Mouse (Mus musculus) limb, embryonic 11.5 days (tissue): ENCODE results near the gene Acbd3. TPM values are rescaled to one million over a fixed set of nuclear protein-coding genes. Genes with fewer than 3 reads are reported as not detected.

Experiments
- ATAC-seq: fragments of 200-750 bp; cut with Nextera tagmentation; 2 replicates; pipeline ENCODE4 v1.8.0; 2017; ENCODE audit warnings: low read depth; ENCODE audit not compliant: insufficient number of reproducible peaks, low FRiP score, low TSS enrichment
- DNase-seq: peaks from one replicate; pipeline ENCODE4 v3.0.0-alpha.2; 2015; ENCODE audit warnings: low spot score
- H3K27ac ChIP-seq: fragments of 300-500 bp; sonication (generic); replicated peaks from 2 replicates; pipeline ENCODE4 v1.5.1; 2014; ENCODE audit warnings: low read depth, mild to moderate bottlenecking, low read length
- H3K27me3 ChIP-seq: fragments of 300-500 bp; sonication (generic); 2 replicates; pipeline ENCODE4 v1.6.1; 2014; ENCODE audit warnings: mild to moderate bottlenecking, low read length, mixed read lengths; ENCODE audit not compliant: control insufficient read depth, insufficient read depth
- H3K36me3 ChIP-seq: fragments of 300-500 bp; sonication (generic); 2 replicates; pipeline ENCODE4 v1.6.1; 2014; ENCODE audit warnings: mild to moderate bottlenecking, low read length, moderate library complexity, mixed read lengths; ENCODE audit not compliant: control insufficient read depth, insufficient read depth
- H3K4me1 ChIP-seq: fragments of 300-500 bp; sonication (generic); 2 replicates; pipeline ENCODE4 v1.6.1; 2014; ENCODE audit warnings: low read length, mixed read lengths; ENCODE audit not compliant: control insufficient read depth, insufficient read depth
- H3K4me2 ChIP-seq: fragments of 300-500 bp; sonication (generic); 2 replicates; pipeline ENCODE4 v1.6.1; 2014; ENCODE audit warnings: low read depth, mild to moderate bottlenecking, moderate library complexity; ENCODE audit not compliant: severe bottlenecking
- H3K4me3 ChIP-seq: fragments of 300-500 bp; sonication (generic); 2 replicates; pipeline ENCODE4 v1.5.1; 2014; ENCODE audit warnings: low read depth, low read length
- H3K9ac ChIP-seq: fragments of 300-500 bp; sonication (generic); 2 replicates; pipeline ENCODE4 v1.6.1; 2014; ENCODE audit warnings: mild to moderate bottlenecking, low read length
- H3K9me3 ChIP-seq: fragments of 300-500 bp; sonication (generic); 2 replicates; pipeline ENCODE4 v1.6.1; 2016; ENCODE audit warnings: low read length; ENCODE audit not compliant: control insufficient read depth
- WGBS: fragments of 180-500 bp; shearing (Covaris S2); extraction: QIAGEN DNeasy Blood & Tissue Kit; methylation state at CpG from one replicate; pipeline ENCODE4 v1.1.7; 2014; 5-methylcytosine and 5-hydroxymethylcytosine counted together
- polyA plus RNA-seq: library from polyadenylated mRNA; unstranded; fragments of >200 nt; fragmentation: Nextera tagmentation; extraction: Ambion mirVana; gene quantifications from 2 replicates; pipeline ENCODE4 v1.2.1, GENCODE M21; 2014

Acbd3 gene
- polyA plus RNA-seq, 1 experiment from 2014 or later, result 22.5 TPM

GRCm38 (mm10) chr1:180752115-180752514 lies 26.3 kb downstream of the Acbd3 start:
- no peak overlapping the region for H3K9ac ChIP-seq
- no peak overlapping the region for H3K27ac ChIP-seq
- no peak overlapping the region for H3K4me3 ChIP-seq
- H3K4me2 ChIP-seq, result no peak overlapping the region
- H3K4me1 ChIP-seq, result no peaks in the 10 kb centered on the region
- WGBS, result 94% methylated on average over 11 of the region's 11 CpGs
- DNase-seq (no peak), ATAC-seq (no peak)
- H3K27me3 ChIP-seq, result no peaks in the 10 kb centered on the region
- H3K9me3 ChIP-seq, result no peaks in the 10 kb centered on the region
- peaks cover 10% of the 10 kb centered on the region; the same call in 1 of the 2 replicates for H3K36me3 ChIP-seq

- no peak for DNase-seq
- Histone ChIP-seq H3K4me2 (no peak overlapping the region), H3K27me3 (no peaks in the 10 kb centered on the region), H3K4me1 (no peaks in the 10 kb centered on the region), H3K36me3 (peaks cover 4% of the 10 kb centered on the region; the same call in 1 of the 2 replicates), H3K9ac (no peak overlapping the region), H3K9me3 (no peaks in the 10 kb centered on the region), H3K27ac (no peak overlapping the region), H3K4me3 (no peak overlapping the region)
- WGBS, result 90% methylated on average over 8 of the region's 8 CpGs
- ATAC-seq, result no peak
Measured at GRCm38 (mm10) chr1:180754376-180754775, 28.5 kb downstream of the Acbd3 start.

GRCm38 (mm10) chr1:180756711-180757110 lies 30.9 kb downstream of the Acbd3 start:
- 94% methylated on average over 2 of the region's 2 CpGs for WGBS
- H3K4me3 ChIP-seq, result no peak overlapping the region
- DNase-seq (no peak), ATAC-seq (no peak)
- H3K27me3 ChIP-seq, result no peaks in the 10 kb centered on the region
- no peak overlapping the region for H3K9ac ChIP-seq
- no peaks in the 10 kb centered on the region for H3K9me3 ChIP-seq
- H3K4me1 ChIP-seq, result no peaks in the 10 kb centered on the region
- H3K36me3 ChIP-seq, result peaks cover 3% of the 10 kb centered on the region; the same call in 1 of the 2 replicates
- H3K4me2 ChIP-seq, result no peak overlapping the region
- H3K27ac ChIP-seq, result no peak overlapping the region

- Histone ChIP-seq H3K4me3 (no peak overlapping the region), H3K4me2 (no peak overlapping the region), H3K36me3 (peaks cover 2% of the 10 kb centered on the region; the same call in 1 of the 2 replicates), H3K9ac (no peak overlapping the region), H3K27ac (no peak overlapping the region), H3K9me3 (no peaks in the 10 kb centered on the region), H3K27me3 (no peaks in the 10 kb centered on the region), H3K4me1 (no peaks in the 10 kb centered on the region)
- ATAC-seq (no peak), DNase-seq (no peak)
- 92% methylated on average over 3 of the region's 3 CpGs for WGBS
Measured at GRCm38 (mm10) chr1:180757252-180757955, 31.6 kb downstream of the Acbd3 start.

GRCm38 (mm10) chr1:180757956-180758520 lies 32.2 kb downstream of the Acbd3 start:
- Histone ChIP-seq H3K27me3 (no peaks in the 10 kb centered on the region; the same call in 1 of the 2 replicates), H3K4me1 (no peaks in the 10 kb centered on the region), H3K9me3 (no peaks in the 10 kb centered on the region), H3K4me2 (no peak overlapping the region), H3K4me3 (no peak overlapping the region), H3K9ac (no peak overlapping the region), H3K27ac (no peak overlapping the region), H3K36me3 (no peaks in the 10 kb centered on the region)
- ATAC-seq (no peak), DNase-seq (no peak)
- 86% methylated on average over 7 of the region's 7 CpGs for WGBS

- Histone ChIP-seq H3K9me3 (no peaks in the 10 kb centered on the region), H3K36me3 (no peaks in the 10 kb centered on the region), H3K4me1 (no peaks in the 10 kb centered on the region), H3K27ac (no peak overlapping the region), H3K9ac (no peak overlapping the region), H3K4me2 (no peak overlapping the region), H3K4me3 (no peak overlapping the region), H3K27me3 (no peaks in the 10 kb centered on the region; the same call in 1 of the 2 replicates)
- DNase-seq (no peak), ATAC-seq (no peak)
- WGBS, result 82% methylated on average over 11 of the region's 11 CpGs
Measured at GRCm38 (mm10) chr1:180762180-180762579, 36.3 kb downstream of the Acbd3 start.

- Histone ChIP-seq H3K36me3 (no peaks in the 10 kb centered on the region), H3K4me3 (no peak overlapping the region), H3K4me1 (0 out of 2 replicates have a peak, but pooled peaks cover 2% of the 10 kb centered on the region), H3K27ac (no peak overlapping the region), H3K9ac (no peak overlapping the region), H3K27me3 (no peaks in the 10 kb centered on the region; the same call in 1 of the 2 replicates), H3K9me3 (no peaks in the 10 kb centered on the region), H3K4me2 (no peak overlapping the region)
- ATAC-seq (no peak), DNase-seq (no peak)
- 79% methylated on average over 8 of the region's 8 CpGs for WGBS
Measured at GRCm38 (mm10) chr1:180762679-180763078, 36.8 kb downstream of the Acbd3 start.

- H3K27ac ChIP-seq, result no peak overlapping the region
- peak overlapping the region; percentile 70 for H3K9ac ChIP-seq
- WGBS, result 12% methylated on average over 14 of the region's 14 CpGs
- H3K4me2 ChIP-seq, result peak overlapping the region; percentile 81
- H3K9me3 ChIP-seq, result no peaks in the 10 kb centered on the region
- no peak for DNase-seq
- H3K4me1 ChIP-seq, result 0 out of 2 replicates have a peak, but pooled peaks cover 3% of the 10 kb centered on the region
- no peaks in the 10 kb centered on the region for H3K36me3 ChIP-seq
- ATAC-seq, result peak; percentile 7; the same call in 1 of the 2 replicates
- peak overlapping the region; percentile 33 for H3K4me3 ChIP-seq
- no peaks in the 10 kb centered on the region; the same call in 1 of the 2 replicates for H3K27me3 ChIP-seq
Measured at GRCm38 (mm10) chr1:180763307-180763706, 37.5 kb downstream of the Acbd3 start.
